Mouse (Mus musculus) heart, postnatal 0 days (tissue): ENCODE measurements around the gene Lsm3.

Experiments used
- CTCF ChIP-seq: IDR thresholded peaks from 2 replicates; pipeline ENCODE4 v1.5.1; 2016; ENCODE audit warnings: antibody characterized with exemption, control low read depth, low read depth
- EP300 ChIP-seq: IDR thresholded peaks from 2 replicates; pipeline ENCODE4 v1.6.1; 2016; ENCODE audit warnings: antibody characterized with exemption, low read depth

GRCm38 (mm10) chr6:91525544-91525943 lies 9.8 kb downstream of the Lsm3 start:
- TF ChIP-seq EP300, result no peak
- no peak for TF ChIP-seq CTCF
